Mouse (Mus musculus) erythroblast, embryonic 14.5 days (primary cell): ENCODE results near the gene Samt2. TPM values are rescaled to one million over a fixed set of nuclear protein-coding genes. Genes with fewer than 3 reads are reported as not detected.
"Not testable (repeated sequence)": the region's sequence is repeated elsewhere in the genome, so short reads cannot be mapped to it uniquely, and the experiment has no call there.

ENCODE experiments used
- H3K27me3 ChIP-seq: 2 replicates; pipeline ENCODE4 v1.6.1; 2012; ENCODE audit warnings: inconsistent platforms; ENCODE audit not compliant: control insufficient read depth
- H3K36me3 ChIP-seq: 2 replicates; pipeline ENCODE4 v1.6.1; 2012; ENCODE audit warnings: mild to moderate bottlenecking, inconsistent platforms; ENCODE audit not compliant: control insufficient read depth
- H3K4me1 ChIP-seq: 2 replicates; pipeline ENCODE4 v1.6.1; 2012; ENCODE audit warnings: inconsistent platforms; ENCODE audit not compliant: control insufficient read depth
- H3K4me3 ChIP-seq: replicated peaks from 2 replicates; pipeline ENCODE3; 2012; ENCODE audit warnings: moderate library complexity, mild to moderate bottlenecking, inconsistent platforms
- H3K9me3 ChIP-seq: 2 replicates; pipeline ENCODE4 v1.6.1; 2012; ENCODE audit warnings: low read length, inconsistent platforms, mixed read lengths; ENCODE audit not compliant: control insufficient read depth
- polyA plus RNA-seq: library from polyadenylated mRNA; stranded (reverse); fragments of >175 nt; gene quantifications from 2 replicates; pipeline ENCODE4 v1.2.3, GENCODE M21; 2012

Samt2 gene
- not detected in 2 replicates for polyA plus RNA-seq

- not testable (repeated sequence) for H3K27me3 ChIP-seq, H3K4me3 ChIP-seq, H3K4me1 ChIP-seq, H3K9me3 ChIP-seq, H3K36me3 ChIP-seq
These were observed at the start of gene Samt2 for GRCm38 (mm10) chrX:154579260-154579659. Gene Samt2, minus strand, starts transcription at chrX:154579360.

Other genes with a start within 250 kb of the Samt2 start
- gene 4930524N10Rik, start 236.0 kb downstream of the Samt2 start, polyA plus RNA-seq = not detected in 2 replicates
- not detected in 2 replicates for gene Samt4, start 97.4 kb downstream of the Samt2 start, polyA plus RNA-seq